Mouse (Mus musculus): ENCODE measurements at regions not wholly inside any gene's neighbourhood (a gene's known extent, or its start where the extent isn't known, plus 50 kb on each side); places are given as distances from the start of the nearest gene placed in this dataset.
"Not testable (repeated sequence)": the region's sequence is repeated elsewhere in the genome, so short reads cannot be mapped to it uniquely, and the experiment has no call there.

DNA sequence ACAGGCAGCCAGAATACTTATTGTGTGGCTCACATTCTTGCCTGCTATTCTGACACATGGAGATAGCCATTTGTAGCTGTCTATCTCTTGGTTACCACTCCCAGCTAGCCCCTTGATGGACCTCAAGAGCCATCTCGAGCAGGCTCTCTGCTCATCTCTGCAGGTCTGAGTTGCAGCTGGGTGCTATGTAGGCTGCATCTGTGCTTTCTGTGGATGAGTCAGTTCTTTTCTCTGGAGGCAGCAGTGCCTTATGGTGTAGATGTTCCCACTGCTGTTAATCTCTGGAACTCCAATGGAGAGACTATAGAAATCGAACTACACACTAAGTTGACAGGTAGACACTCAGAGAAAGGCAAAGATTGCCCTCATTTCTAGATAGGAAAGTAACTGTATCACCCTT is 106.3 kb downstream of the AI429214 start:
- Histone ChIP-seq H3K9ac (replicated peaks; ENCODE audit: low read depth, low read length) (no peak overlapping the region), H3K27me3 (ENCODE audit: control insufficient read depth, insufficient read depth, low read length) (no peaks in the 10 kb centered on the region), H3K27ac (ENCODE audit: low read depth, low read length) (no peak overlapping the region), H3K36me3 (ENCODE audit: control insufficient read depth, insufficient read depth, low read length) (no peaks in the 10 kb centered on the region), H3K4me3 (ENCODE audit: low read depth, low read length) (no peak overlapping the region), H3K4me1 (ENCODE audit: control insufficient read depth, insufficient read depth, low read length) (no peaks in the 10 kb centered on the region), H3K4me2 (ENCODE audit: low read depth, low read length) (no peak overlapping the region), H3K9me3 (ENCODE audit: control insufficient read depth, low read length) (no peaks in the 10 kb centered on the region)
- no peak for ATAC-seq (ENCODE audit: low read depth)
- 83% methylated on average over 2 of the region's 2 CpGs for WGBS

DNA sequence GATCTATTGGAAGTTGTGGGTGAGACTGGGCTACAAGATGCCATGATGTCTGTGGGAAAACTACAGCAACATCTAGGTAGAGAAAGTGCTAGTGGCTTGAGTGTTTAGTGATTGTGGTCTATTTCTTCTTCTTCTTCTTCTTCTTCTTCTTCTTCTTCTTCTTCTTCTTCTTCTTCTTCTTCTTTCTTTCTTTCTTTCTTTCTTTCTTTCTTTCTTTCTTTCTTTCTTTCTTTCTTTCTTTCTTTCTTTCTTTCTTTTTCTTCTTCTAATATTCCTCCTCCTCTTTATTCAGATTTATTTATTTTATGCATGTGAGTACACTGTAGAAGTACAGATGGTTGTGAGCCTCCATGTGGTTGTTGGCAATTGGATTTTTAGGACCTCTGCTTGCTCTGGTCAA is 119.0 kb downstream of the AI429214 start:
- H3K4me3 ChIP-seq (ENCODE audit: low read depth, low read length); H3K4me2 ChIP-seq (ENCODE audit: low read depth, low read length); H3K27me3 ChIP-seq (ENCODE audit: control insufficient read depth, insufficient read depth, low read length); ATAC-seq (ENCODE audit: low read depth); H3K9me3 ChIP-seq (ENCODE audit: control insufficient read depth, low read length); H3K36me3 ChIP-seq (ENCODE audit: control insufficient read depth, insufficient read depth, low read length); H3K4me1 ChIP-seq (ENCODE audit: control insufficient read depth, insufficient read depth, low read length); H3K27ac ChIP-seq (ENCODE audit: low read depth, low read length); H3K9ac ChIP-seq (replicated peaks; ENCODE audit: low read depth, low read length): not testable (repeated sequence)

GRCm38 (mm10) chr8:37125834-37126233 is 132.4 kb downstream of the AI429214 start:
- no peaks in the 10 kb centered on the region for H3K27me3 ChIP-seq (ENCODE audit: control insufficient read depth, insufficient read depth, low read length)
- no peak for ATAC-seq (ENCODE audit: low read depth)
- no peaks in the 10 kb centered on the region for H3K36me3 ChIP-seq (ENCODE audit: control insufficient read depth, insufficient read depth, low read length)
- no peak overlapping the region for H3K27ac ChIP-seq (ENCODE audit: low read depth, low read length)
- H3K4me2 ChIP-seq (ENCODE audit: low read depth, low read length): no peak overlapping the region
- H3K9ac ChIP-seq (replicated peaks; ENCODE audit: low read depth, low read length): no peak overlapping the region
- H3K4me1 ChIP-seq (ENCODE audit: control insufficient read depth, insufficient read depth, low read length): no peaks in the 10 kb centered on the region
- no peaks in the 10 kb centered on the region for H3K9me3 ChIP-seq (ENCODE audit: control insufficient read depth, low read length)
- no peak overlapping the region for H3K4me3 ChIP-seq (ENCODE audit: low read depth, low read length)

- 55% methylated on average over 1 of the region's 1 CpGs for WGBS
Observed at GRCm38 (mm10) chr8:37129670-37130069, 136.3 kb downstream of the AI429214 start.

GRCm38 (mm10) chr8:37131988-37132387 is 138.6 kb downstream of the AI429214 start:
- Histone ChIP-seq H3K27me3 (ENCODE audit: control insufficient read depth, insufficient read depth, low read length) (no peaks in the 10 kb centered on the region), H3K4me3 (ENCODE audit: low read depth, low read length) (no peak overlapping the region), H3K4me2 (ENCODE audit: low read depth, low read length) (no peak overlapping the region), H3K4me1 (ENCODE audit: control insufficient read depth, insufficient read depth, low read length) (no peaks in the 10 kb centered on the region), H3K9me3 (ENCODE audit: control insufficient read depth, low read length) (no peaks in the 10 kb centered on the region), H3K36me3 (ENCODE audit: control insufficient read depth, insufficient read depth, low read length) (no peaks in the 10 kb centered on the region), H3K27ac (ENCODE audit: low read depth, low read length) (no peak overlapping the region), H3K9ac (replicated peaks; ENCODE audit: low read depth, low read length) (no peak overlapping the region)
- 24% methylated on average over 4 of the region's 4 CpGs for WGBS
- ATAC-seq (ENCODE audit: low read depth): peak; percentile 70; the same call in 1 of the 2 replicates

More at GRCm38 (mm10) chr8:37129670-37130069, 136.3 kb downstream of the AI429214 start:
- no peak for ATAC-seq (ENCODE audit: low read depth)
- H3K27me3 ChIP-seq (ENCODE audit: control insufficient read depth, insufficient read depth, low read length): no peaks in the 10 kb centered on the region
- H3K36me3 ChIP-seq (ENCODE audit: control insufficient read depth, insufficient read depth, low read length): no peaks in the 10 kb centered on the region
- no peak overlapping the region for H3K27ac ChIP-seq (ENCODE audit: low read depth, low read length)
- H3K9me3 ChIP-seq (ENCODE audit: control insufficient read depth, low read length): no peaks in the 10 kb centered on the region
- H3K4me1 ChIP-seq (ENCODE audit: control insufficient read depth, insufficient read depth, low read length): no peaks in the 10 kb centered on the region
- no peak overlapping the region for H3K4me3 ChIP-seq (ENCODE audit: low read depth, low read length)
- H3K4me2 ChIP-seq (ENCODE audit: low read depth, low read length): no peak overlapping the region
- no peak overlapping the region for H3K9ac ChIP-seq (replicated peaks; ENCODE audit: low read depth, low read length)

- no peak overlapping the region for H3K4me2 ChIP-seq (ENCODE audit: low read depth, low read length)
- H3K9ac ChIP-seq (replicated peaks; ENCODE audit: low read depth, low read length): no peak overlapping the region
- no peak overlapping the region for H3K4me3 ChIP-seq (ENCODE audit: low read depth, low read length)
- no peaks in the 10 kb centered on the region for H3K36me3 ChIP-seq (ENCODE audit: control insufficient read depth, insufficient read depth, low read length)
- no peaks in the 10 kb centered on the region for H3K27me3 ChIP-seq (ENCODE audit: control insufficient read depth, insufficient read depth, low read length)
- H3K27ac ChIP-seq (ENCODE audit: low read depth, low read length): no peak overlapping the region
- ATAC-seq (ENCODE audit: low read depth): no peak
- WGBS: 51% methylated on average over 8 of the region's 8 CpGs
- no peaks in the 10 kb centered on the region for H3K9me3 ChIP-seq (ENCODE audit: control insufficient read depth, low read length)
- H3K4me1 ChIP-seq (ENCODE audit: control insufficient read depth, insufficient read depth, low read length): no peaks in the 10 kb centered on the region
Observed at GRCm38 (mm10) chr8:37134192-37134964, 141.0 kb downstream of the AI429214 start.

GRCm38 (mm10) chr8:37150286-37150685 is 156.9 kb downstream of the AI429214 start:
- Histone ChIP-seq H3K4me2 (ENCODE audit: low read depth, low read length) (no peak overlapping the region), H3K4me3 (ENCODE audit: low read depth, low read length) (no peak overlapping the region), H3K27me3 (ENCODE audit: control insufficient read depth, insufficient read depth, low read length) (no peaks in the 10 kb centered on the region), H3K9me3 (ENCODE audit: control insufficient read depth, low read length) (no peaks in the 10 kb centered on the region), H3K4me1 (ENCODE audit: control insufficient read depth, insufficient read depth, low read length) (no peaks in the 10 kb centered on the region), H3K27ac (ENCODE audit: low read depth, low read length) (no peak overlapping the region), H3K36me3 (ENCODE audit: control insufficient read depth, insufficient read depth, low read length) (no peaks in the 10 kb centered on the region), H3K9ac (replicated peaks; ENCODE audit: low read depth, low read length) (no peak overlapping the region)
- WGBS: 79% methylated on average over 1 of the region's 1 CpGs
- ATAC-seq (ENCODE audit: low read depth): no peak

GRCm38 (mm10) chr8:37154361-37154760 is 161.0 kb downstream of the AI429214 start:
- ATAC-seq (ENCODE audit: low read depth): no peak
- no peak overlapping the region for H3K4me2 ChIP-seq (ENCODE audit: low read depth, low read length)
- H3K27ac ChIP-seq (ENCODE audit: low read depth, low read length): no peak overlapping the region
- H3K36me3 ChIP-seq (ENCODE audit: control insufficient read depth, insufficient read depth, low read length): no peaks in the 10 kb centered on the region
- H3K9ac ChIP-seq (replicated peaks; ENCODE audit: low read depth, low read length): no peak overlapping the region
- no peak overlapping the region for H3K4me3 ChIP-seq (ENCODE audit: low read depth, low read length)
- H3K9me3 ChIP-seq (ENCODE audit: control insufficient read depth, low read length): no peaks in the 10 kb centered on the region
- no peaks in the 10 kb centered on the region for H3K4me1 ChIP-seq (ENCODE audit: control insufficient read depth, insufficient read depth, low read length)
- no peaks in the 10 kb centered on the region for H3K27me3 ChIP-seq (ENCODE audit: control insufficient read depth, insufficient read depth, low read length)
- 85% methylated on average over 7 of the region's 7 CpGs for WGBS

- Histone ChIP-seq H3K27me3 (ENCODE audit: control insufficient read depth, insufficient read depth, low read length) (no peaks in the 10 kb centered on the region), H3K4me2 (ENCODE audit: low read depth, low read length) (no peak overlapping the region), H3K4me3 (ENCODE audit: low read depth, low read length) (no peak overlapping the region), H3K4me1 (ENCODE audit: control insufficient read depth, insufficient read depth, low read length) (no peaks in the 10 kb centered on the region), H3K9me3 (ENCODE audit: control insufficient read depth, low read length) (no peaks in the 10 kb centered on the region), H3K36me3 (ENCODE audit: control insufficient read depth, insufficient read depth, low read length) (no peaks in the 10 kb centered on the region), H3K9ac (replicated peaks; ENCODE audit: low read depth, low read length) (no peak overlapping the region), H3K27ac (ENCODE audit: low read depth, low read length) (no peak overlapping the region)
- ATAC-seq (ENCODE audit: low read depth): no peak
- 89% methylated on average over 8 of the region's 8 CpGs for WGBS
Observed at GRCm38 (mm10) chr8:37154946-37155345, 161.5 kb downstream of the AI429214 start.

Measured in neural tube, embryonic 14.5 days (tissue).